Mouse (Mus musculus): Measurements from ENCODE around the gene Gsdma. TPM values are rescaled to one million over a fixed set of nuclear protein-coding genes. Genes with fewer than 3 reads are reported as not detected.

Gene Gsdma
- 0.13 TPM in 1 of 2 replicates, not detected in the other for polyA plus RNA-seq (2015; fragmentation: Nextera tagmentation; extraction: Ambion mirVana)

DNA sequence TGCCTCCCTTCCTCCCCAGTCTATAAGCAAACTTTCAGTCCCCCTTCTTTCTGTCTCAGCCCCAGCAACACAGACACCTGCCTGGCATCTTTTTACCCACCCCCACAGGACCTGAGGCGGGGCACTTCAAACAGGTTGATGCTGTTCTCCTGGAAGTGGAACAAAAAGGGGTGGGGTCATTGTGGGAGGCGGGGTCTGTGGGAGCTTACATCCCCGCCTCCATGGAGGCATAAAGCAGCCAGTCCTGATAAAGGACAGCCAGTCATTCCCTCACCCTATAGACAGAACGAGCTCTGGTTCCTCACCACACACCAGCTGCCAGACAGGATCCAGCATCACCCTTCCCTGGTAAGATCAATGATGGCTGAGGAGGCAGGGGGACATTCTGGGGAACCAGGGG is at the start of gene Gsdma:
Gene Gsdma, plus strand, starts transcription at position 261 of the 400 bp plus-strand sequence.

DNA sequence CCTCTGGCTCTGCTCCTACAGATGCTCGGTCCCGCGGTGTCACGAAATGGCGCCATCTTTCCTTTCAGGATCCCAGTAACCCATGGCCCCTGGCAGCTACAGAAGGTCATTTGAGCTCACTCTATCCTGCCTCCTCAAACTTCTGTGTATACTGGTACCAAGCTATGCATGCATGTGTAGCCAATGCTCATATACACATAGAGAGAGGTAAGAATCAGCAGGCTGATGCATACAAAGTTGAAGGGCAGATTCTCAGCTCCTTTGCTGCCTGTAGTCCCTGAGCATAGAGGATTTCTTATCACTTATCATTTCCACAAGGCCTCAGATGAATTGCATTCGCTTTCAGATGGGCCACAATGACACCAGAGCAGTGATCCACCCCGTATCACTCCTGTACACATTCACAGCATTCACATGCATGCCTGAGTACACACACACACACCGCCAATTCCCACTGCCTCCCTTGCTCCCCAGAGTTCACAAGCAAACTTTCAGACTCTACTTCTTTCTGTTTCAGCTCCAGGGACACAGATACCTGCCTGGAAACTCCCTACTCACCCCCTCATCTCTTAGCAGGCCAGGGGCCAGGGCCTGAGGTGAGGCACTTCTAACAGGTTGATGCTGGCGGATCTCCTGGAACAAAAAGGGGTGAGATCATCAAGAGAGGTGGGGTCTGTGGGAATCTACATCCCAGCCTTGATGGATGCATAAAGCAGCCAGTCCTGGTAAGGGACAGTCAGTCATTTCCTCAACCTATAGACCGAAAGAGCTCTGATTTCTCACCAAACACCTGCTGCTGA is 38.3 kb upstream of the Gsdma start, which contains the start of the genes Gm12355 and Gsdma3:
Gene Gm12355, minus strand, starts transcription at position 51 of the 800 bp plus-strand sequence.
Gene Gsdma3, plus strand, starts transcription at position 750 of the 800 bp plus-strand sequence.

DNA sequence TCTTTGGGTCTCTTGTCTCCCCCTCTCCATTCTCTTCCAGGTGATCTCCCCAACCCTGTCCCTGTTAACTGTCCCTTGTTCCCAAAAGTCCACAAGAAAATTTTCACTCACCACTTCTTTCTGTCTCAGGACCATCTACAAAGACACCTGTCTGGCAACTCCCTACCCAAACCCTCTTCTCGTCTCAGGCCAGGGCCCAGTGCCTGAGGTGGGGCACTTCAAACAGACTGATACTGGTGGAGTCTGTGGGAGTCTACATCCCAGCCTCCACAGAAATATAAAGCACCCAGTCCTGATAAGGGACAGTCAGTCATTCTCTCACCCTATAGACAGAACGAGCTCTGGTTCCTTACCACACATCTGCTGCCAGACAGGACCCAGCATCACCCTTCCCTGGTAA is 17.7 kb upstream of the Gsdma start, which contains the start of gene Gsdma2:
Gene Gsdma2, plus strand, starts transcription at position 301 of the 400 bp plus-strand sequence.

DNA sequence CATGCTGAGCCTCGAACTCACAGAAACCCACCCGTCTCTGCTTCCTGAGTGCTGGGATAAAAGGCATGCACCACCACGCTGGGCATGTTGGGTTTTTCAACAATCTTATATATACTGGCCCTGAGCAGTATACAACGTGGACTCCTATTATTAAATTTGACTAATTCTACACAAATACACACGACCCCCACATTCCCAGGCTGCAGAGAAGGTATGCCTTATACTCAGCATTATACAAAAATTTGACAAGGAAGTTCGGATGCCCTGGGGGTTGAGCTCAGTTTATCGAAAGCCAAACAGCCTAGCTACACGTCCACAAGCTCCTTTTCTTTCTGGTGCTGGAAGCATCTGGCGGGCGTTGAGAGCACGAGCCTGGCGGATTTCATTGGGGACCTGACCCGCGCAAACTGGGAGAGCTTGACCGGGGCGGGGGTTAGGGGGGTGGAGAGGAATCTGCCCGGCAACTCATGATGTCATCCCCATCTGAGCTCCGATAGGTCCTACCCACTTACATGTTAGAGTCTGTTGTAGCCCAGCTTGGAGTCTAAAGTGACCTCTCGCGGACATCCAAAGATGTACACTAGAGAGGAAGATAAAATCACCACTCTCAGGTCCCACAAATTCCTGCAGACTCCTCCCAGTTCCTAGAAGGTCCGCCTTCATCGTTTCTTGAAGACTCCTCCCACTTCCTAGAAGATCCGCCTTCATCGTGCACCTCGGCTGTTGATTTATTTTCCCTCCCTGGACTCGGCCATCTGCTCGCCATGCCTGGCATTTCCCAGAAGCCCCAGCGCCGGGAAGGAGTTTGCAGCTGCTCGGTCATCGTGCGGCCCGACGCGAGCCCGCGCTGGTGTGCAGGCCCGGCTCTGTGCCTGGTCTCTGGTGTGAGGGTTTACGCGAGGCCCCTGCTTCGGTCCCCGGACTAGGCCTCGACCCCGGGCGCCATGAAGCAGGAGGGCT is 17.9 kb downstream of the Gsdma start, which contains the start of gene Psmd3:
Gene Psmd3, plus strand, starts transcription at position 769 of the 960 bp plus-strand sequence.

DNA sequence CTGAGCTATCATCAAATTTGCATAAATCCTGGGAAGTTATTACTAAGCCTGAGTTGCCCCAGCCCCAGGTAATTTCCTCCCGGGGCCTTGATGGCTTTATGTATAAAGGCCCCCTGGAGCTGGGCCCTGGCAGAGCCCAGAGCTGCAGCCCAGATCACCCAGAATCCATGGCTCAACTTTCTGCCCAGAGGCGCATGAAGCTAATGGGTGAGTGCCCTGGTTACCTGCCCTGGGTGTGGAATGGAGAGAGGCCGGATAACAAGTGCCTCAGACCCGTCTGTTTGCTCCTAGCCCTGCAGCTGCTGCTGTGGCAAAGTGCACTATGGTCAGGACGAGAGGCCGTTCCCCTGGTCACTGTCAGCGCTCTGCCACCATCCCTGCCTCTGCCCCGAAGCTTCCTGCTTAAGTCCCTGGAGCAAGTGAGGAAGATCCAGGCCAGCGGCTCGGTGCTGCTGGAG is 37.1 kb downstream of the Gsdma start, which contains the start of gene Csf3:
Gene Csf3, plus strand, starts transcription at position 51 of the 458 bp plus-strand sequence.

Other genes starting within 250 kb of the Gsdma start
- 270 and 284 TPM in 2 replicates for gene Mien1, start 225.4 kb upstream of the Gsdma start, polyA plus RNA-seq (2015; fragmentation: Nextera tagmentation; extraction: Ambion mirVana)
- 0.80 and 1.0 TPM in 2 replicates for gene Grb7, start 218.0 kb upstream of the Gsdma start, polyA plus RNA-seq (2015; fragmentation: Nextera tagmentation; extraction: Ambion mirVana)
- 0.26 and 0.32 TPM in 2 replicates for gene Ikzf3, start 118.3 kb upstream of the Gsdma start, polyA plus RNA-seq (2015; fragmentation: Nextera tagmentation; extraction: Ambion mirVana)
- 0.47 and 0.81 TPM in 2 replicates for gene Zpbp2, start 113.3 kb upstream of the Gsdma start, polyA plus RNA-seq (2015; fragmentation: Nextera tagmentation; extraction: Ambion mirVana)
- 76.4 and 90.5 TPM in 2 replicates for gene Ormdl3, start 77.0 kb upstream of the Gsdma start, polyA plus RNA-seq (2015; fragmentation: Nextera tagmentation; extraction: Ambion mirVana)
- gene Lrrc3c, start 66.1 kb upstream of the Gsdma start, polyA plus RNA-seq (2015; fragmentation: Nextera tagmentation; extraction: Ambion mirVana): not detected in 2 replicates
- gene Gm12355, start 38.7 kb upstream of the Gsdma start, polyA plus RNA-seq (2015; fragmentation: Nextera tagmentation; extraction: Ambion mirVana): 0.33 and 0.52 TPM in 2 replicates
- gene Gsdma3, start 38.0 kb upstream of the Gsdma start, polyA plus RNA-seq (2015; fragmentation: Nextera tagmentation; extraction: Ambion mirVana): not detected in 2 replicates
- not detected in 2 replicates for gene Gsdma2, start 17.6 kb upstream of the Gsdma start, polyA plus RNA-seq (2015; fragmentation: Nextera tagmentation; extraction: Ambion mirVana)
- gene Psmd3, start 18.2 kb downstream of the Gsdma start, polyA plus RNA-seq (2015; fragmentation: Nextera tagmentation; extraction: Ambion mirVana): 171 and 181 TPM in 2 replicates
- gene Csf3, start 36.9 kb downstream of the Gsdma start, polyA plus RNA-seq (2015; fragmentation: Nextera tagmentation; extraction: Ambion mirVana): not detected in 2 replicates
- gene Med24, start 65.1 kb downstream of the Gsdma start, polyA plus RNA-seq (2015; fragmentation: Nextera tagmentation; extraction: Ambion mirVana): 37.3 and 45.1 TPM in 2 replicates
- gene Thra, start 76.3 kb downstream of the Gsdma start, polyA plus RNA-seq (2015; fragmentation: Nextera tagmentation; extraction: Ambion mirVana): 152 and 177 TPM in 2 replicates
- gene Nr1d1, start 111.0 kb downstream of the Gsdma start, polyA plus RNA-seq (2015; fragmentation: Nextera tagmentation; extraction: Ambion mirVana): 8.4 and 10.3 TPM in 2 replicates
- 31.5 and 32.2 TPM in 2 replicates for gene Msl1, start 131.2 kb downstream of the Gsdma start, polyA plus RNA-seq (2015; fragmentation: Nextera tagmentation; extraction: Ambion mirVana)
- 34.2 and 37.0 TPM in 2 replicates for gene Casc3, start 140.6 kb downstream of the Gsdma start, polyA plus RNA-seq (2015; fragmentation: Nextera tagmentation; extraction: Ambion mirVana)
- gene Rapgefl1, start 172.4 kb downstream of the Gsdma start, polyA plus RNA-seq (2015; fragmentation: Nextera tagmentation; extraction: Ambion mirVana): 14.0 and 19.0 TPM in 2 replicates
- gene Wipf2, start 199.3 kb downstream of the Gsdma start, polyA plus RNA-seq (2015; fragmentation: Nextera tagmentation; extraction: Ambion mirVana): 3.1 and 4.0 TPM in 2 replicates
- gene Cdc6, start 243.4 kb downstream of the Gsdma start, polyA plus RNA-seq (2015; fragmentation: Nextera tagmentation; extraction: Ambion mirVana): 1.8 and 2.1 TPM in 2 replicates